Mouse (Mus musculus): ENCODE measurements around the gene Epb41l3.

GRCm38 (mm10) chr17:69059760-69060159 lies 15.7 kb upstream of the Epb41l3 start:
- no peak for TF ChIP-seq CTCF (IDR thresholded peaks at IDR 0.05; ENCODE audit: borderline replicate concordance, insufficient read depth, low read depth, low read length)
- no peak for TF ChIP-seq POLR2A (IDR thresholded peaks at IDR 0.05; ENCODE audit: borderline replicate concordance, insufficient read depth, low read length)
